Mouse (Mus musculus): Measurements from ENCODE around the gene Slc15a5. TPM values are rescaled to one million over a fixed set of nuclear protein-coding genes. Genes with fewer than 3 reads are reported as not detected.

The Slc15a5 gene
- polyA plus RNA-seq, 1 experiment, result not detected

DNA sequence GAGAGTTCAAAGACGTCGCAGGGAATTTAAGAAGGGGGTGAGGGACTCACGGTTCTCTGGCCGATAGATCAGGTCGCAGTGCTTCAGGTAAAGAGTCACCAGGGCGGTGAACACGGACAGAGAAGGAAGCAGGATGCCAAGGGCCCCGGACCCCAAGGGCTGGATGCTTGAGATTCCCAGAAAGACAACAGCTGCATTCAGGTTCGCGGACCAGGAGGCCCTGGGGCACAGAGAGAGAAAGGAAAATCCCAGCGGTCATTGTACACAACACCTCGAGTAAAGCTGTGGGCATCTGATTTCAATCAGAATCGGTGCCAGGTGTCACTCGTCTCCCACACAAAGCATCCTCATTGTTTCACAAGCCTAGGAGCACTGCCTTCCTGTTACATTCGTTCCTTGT lies 24.1 kb downstream of the Slc15a5 start:
- WGBS, result 59% methylated on average over 15 of the region's 15 CpGs
- Histone ChIP-seq H3K4me3 (ENCODE audit: extremely low read depth, insufficient read depth, insufficient read length) (no peak overlapping the region), H3K4me1 (ENCODE audit: control insufficient read depth, insufficient read depth, insufficient read length) (no peaks in the 10 kb centered on the region), H3K27me3 (ENCODE audit: control insufficient read depth, insufficient read depth, low read length) (no peaks in the 10 kb centered on the region), H3K36me3 (ENCODE audit: control insufficient read depth, insufficient read depth, low read length) (no peaks in the 10 kb centered on the region), H3K27ac (ENCODE audit: insufficient read depth, low read length) (no peak overlapping the region)
- no peak for DNase-seq (ENCODE audit: low read depth in 1 of 2, low spot score in 2 of 2)
- no peak for TF ChIP-seq CTCF (IDR thresholded peaks at IDR 0.05; ENCODE audit: extremely low read depth, insufficient read depth, insufficient read length, insufficient replicate concordance)
- TF ChIP-seq POLR2A (IDR thresholded peaks at IDR 0.05; ENCODE audit: low read depth, low read length), result no peak

DNA sequence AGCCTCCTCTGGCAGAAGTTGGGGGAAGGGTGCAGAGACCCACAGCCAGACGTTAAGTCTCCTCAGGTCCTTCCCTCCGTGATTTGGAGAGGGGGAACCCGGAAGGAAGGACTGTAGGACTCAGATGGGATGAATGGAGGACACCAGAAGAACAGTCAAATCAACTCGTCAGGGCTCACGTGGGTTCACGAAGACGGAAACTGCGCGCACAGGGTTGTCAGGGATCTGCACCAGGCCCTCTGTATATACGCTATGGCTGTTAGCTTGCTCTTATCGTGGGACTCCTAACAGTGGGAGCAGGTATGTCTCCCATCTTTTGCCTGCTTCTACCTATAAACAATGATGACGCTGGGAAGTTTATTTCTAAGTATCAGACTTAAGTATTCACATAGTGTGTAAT lies 24.8 kb downstream of the Slc15a5 start:
- Histone ChIP-seq H3K4me3 (ENCODE audit: extremely low read depth, insufficient read depth, insufficient read length) (no peak overlapping the region), H3K27ac (ENCODE audit: insufficient read depth, low read length) (no peak overlapping the region), H3K27me3 (ENCODE audit: control insufficient read depth, insufficient read depth, low read length) (no peaks in the 10 kb centered on the region), H3K4me1 (ENCODE audit: control insufficient read depth, insufficient read depth, insufficient read length) (no peaks in the 10 kb centered on the region), H3K36me3 (ENCODE audit: control insufficient read depth, insufficient read depth, low read length) (no peaks in the 10 kb centered on the region)
- no peak for DNase-seq (ENCODE audit: low read depth in 1 of 2, low spot score in 2 of 2)
- 87% methylated on average over 12 of the region's 12 CpGs for WGBS
- no peak for TF ChIP-seq POLR2A (IDR thresholded peaks at IDR 0.05; ENCODE audit: low read depth, low read length)
- no peak for TF ChIP-seq CTCF (IDR thresholded peaks at IDR 0.05; ENCODE audit: extremely low read depth, insufficient read depth, insufficient read length, insufficient replicate concordance)

DNA sequence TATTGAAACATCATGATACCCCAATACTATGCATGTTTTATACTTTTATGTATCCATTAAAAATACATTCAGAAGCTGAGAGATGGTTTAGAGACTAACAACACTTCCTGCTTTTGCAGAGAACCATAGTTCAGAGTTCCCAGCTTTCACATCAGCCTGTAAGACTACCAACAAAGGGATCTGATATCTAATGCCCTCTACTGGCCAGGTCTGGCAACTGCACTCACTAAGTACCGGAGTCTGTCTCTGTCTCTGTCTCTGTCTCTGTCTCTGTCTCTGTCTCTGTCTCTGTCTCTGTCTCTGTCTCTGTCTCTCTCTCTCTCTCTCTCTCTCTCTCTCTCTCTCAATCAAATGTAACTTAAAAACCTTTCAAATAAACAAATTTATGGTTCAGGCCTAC lies 25.6 kb downstream of the Slc15a5 start:
- Histone ChIP-seq H3K27ac (ENCODE audit: insufficient read depth, low read length) (no peak overlapping the region), H3K4me1 (ENCODE audit: control insufficient read depth, insufficient read depth, insufficient read length) (no peaks in the 10 kb centered on the region), H3K4me3 (ENCODE audit: extremely low read depth, insufficient read depth, insufficient read length) (no peak overlapping the region), H3K27me3 (ENCODE audit: control insufficient read depth, insufficient read depth, low read length) (no peaks in the 10 kb centered on the region), H3K36me3 (ENCODE audit: control insufficient read depth, insufficient read depth, low read length) (no peaks in the 10 kb centered on the region)
- DNase-seq (ENCODE audit: low read depth in 1 of 2, low spot score in 2 of 2), result no peak
- 80% methylated on average over 1 of the region's 1 CpGs for WGBS
- no peak for TF ChIP-seq POLR2A (IDR thresholded peaks at IDR 0.05; ENCODE audit: low read depth, low read length)
- TF ChIP-seq CTCF (IDR thresholded peaks at IDR 0.05; ENCODE audit: extremely low read depth, insufficient read depth, insufficient read length, insufficient replicate concordance), result no peak

DNA sequence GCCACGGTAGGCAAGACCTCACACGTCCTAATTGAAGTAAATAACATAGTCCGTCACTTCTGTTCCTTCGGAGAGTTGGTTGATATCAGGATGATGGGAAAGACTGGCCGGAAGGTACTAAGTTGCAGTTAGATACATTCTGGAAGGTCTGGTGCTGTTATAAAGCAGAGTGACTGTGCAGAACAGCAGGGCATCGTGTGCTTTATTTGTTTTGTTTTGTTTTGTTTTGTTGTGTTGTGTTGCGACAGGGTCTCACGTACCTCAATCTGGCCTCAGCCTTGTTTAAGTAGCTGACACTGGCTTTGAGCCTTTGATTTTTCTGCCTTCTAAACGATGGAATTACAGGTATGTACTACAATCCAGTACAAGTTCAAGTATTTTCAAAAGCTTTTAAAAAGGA lies 26.0 kb downstream of the Slc15a5 start:
- H3K4me3 ChIP-seq (ENCODE audit: extremely low read depth, insufficient read depth, insufficient read length), result no peak overlapping the region
- H3K27me3 ChIP-seq (ENCODE audit: control insufficient read depth, insufficient read depth, low read length), result no peaks in the 10 kb centered on the region
- DNase-seq (ENCODE audit: low read depth in 1 of 2, low spot score in 2 of 2), result no peak
- TF ChIP-seq POLR2A (IDR thresholded peaks at IDR 0.05; ENCODE audit: low read depth, low read length) (no peak), CTCF (IDR thresholded peaks at IDR 0.05; ENCODE audit: extremely low read depth, insufficient read depth, insufficient read length, insufficient replicate concordance) (no peak)
- H3K36me3 ChIP-seq (ENCODE audit: control insufficient read depth, insufficient read depth, low read length), result no peaks in the 10 kb centered on the region
- no peak overlapping the region for H3K27ac ChIP-seq (ENCODE audit: insufficient read depth, low read length)
- 86% methylated on average over 9 of the region's 9 CpGs for WGBS
- no peaks in the 10 kb centered on the region for H3K4me1 ChIP-seq (ENCODE audit: control insufficient read depth, insufficient read depth, insufficient read length)

DNA sequence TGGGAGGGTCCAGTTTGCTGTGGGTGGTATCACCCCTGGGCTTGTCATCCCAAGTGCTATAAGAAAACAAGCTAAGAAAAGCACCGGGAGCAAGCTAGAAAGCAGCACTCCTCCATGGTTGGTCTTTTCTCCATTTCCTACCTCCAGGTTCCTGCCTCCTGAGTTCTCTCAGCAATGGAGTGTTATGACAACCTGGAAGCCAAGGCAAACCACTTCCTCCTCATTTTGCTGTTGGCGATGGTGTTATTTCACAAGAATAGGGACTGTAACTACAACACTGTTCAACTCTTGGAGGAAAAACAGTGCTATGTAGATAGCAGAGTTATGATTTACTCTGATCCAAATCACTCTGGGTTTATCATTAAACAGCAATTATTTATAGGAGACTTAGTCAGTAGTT lies 34.4 kb downstream of the Slc15a5 start:
- Histone ChIP-seq H3K27ac (ENCODE audit: insufficient read depth, low read length) (no peak overlapping the region), H3K27me3 (ENCODE audit: control insufficient read depth, insufficient read depth, low read length) (no peaks in the 10 kb centered on the region), H3K36me3 (ENCODE audit: control insufficient read depth, insufficient read depth, low read length) (no peaks in the 10 kb centered on the region), H3K4me3 (ENCODE audit: extremely low read depth, insufficient read depth, insufficient read length) (no peak overlapping the region), H3K4me1 (ENCODE audit: control insufficient read depth, insufficient read depth, insufficient read length) (no peaks in the 10 kb centered on the region)
- WGBS, result 79% methylated on average over 2 of the region's 2 CpGs
- TF ChIP-seq CTCF (IDR thresholded peaks at IDR 0.05; ENCODE audit: extremely low read depth, insufficient read depth, insufficient read length, insufficient replicate concordance) (no peak), POLR2A (IDR thresholded peaks at IDR 0.05; ENCODE audit: low read depth, low read length) (no peak)
- DNase-seq (ENCODE audit: low read depth in 1 of 2, low spot score in 2 of 2), result no peak

DNA sequence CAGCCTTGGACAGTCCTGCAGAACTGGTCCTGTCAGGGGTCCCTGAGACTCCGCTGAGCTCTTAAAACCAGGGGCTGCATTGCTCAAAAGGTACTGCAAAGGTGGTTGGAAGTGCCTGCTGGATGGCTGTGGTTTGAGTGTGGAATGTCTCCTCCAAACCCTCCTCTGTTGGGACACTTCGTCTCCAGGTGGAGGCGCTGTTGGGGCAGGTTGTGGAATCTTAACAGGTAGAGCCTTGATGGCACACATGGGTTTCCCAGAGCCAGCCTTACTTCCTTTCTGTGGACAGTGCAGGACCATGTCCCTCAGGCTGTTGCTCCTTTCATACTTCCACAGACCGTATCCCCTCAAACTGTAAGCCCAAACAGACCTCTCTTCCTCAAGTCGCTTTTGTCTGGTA lies 36.8 kb downstream of the Slc15a5 start:
- Histone ChIP-seq H3K36me3 (ENCODE audit: control insufficient read depth, insufficient read depth, low read length) (no peaks in the 10 kb centered on the region), H3K4me1 (ENCODE audit: control insufficient read depth, insufficient read depth, insufficient read length) (no peaks in the 10 kb centered on the region), H3K27me3 (ENCODE audit: control insufficient read depth, insufficient read depth, low read length) (no peaks in the 10 kb centered on the region), H3K27ac (ENCODE audit: insufficient read depth, low read length) (no peak overlapping the region), H3K4me3 (ENCODE audit: extremely low read depth, insufficient read depth, insufficient read length) (no peak overlapping the region)
- TF ChIP-seq POLR2A (IDR thresholded peaks at IDR 0.05; ENCODE audit: low read depth, low read length) (no peak), CTCF (IDR thresholded peaks at IDR 0.05; ENCODE audit: extremely low read depth, insufficient read depth, insufficient read length, insufficient replicate concordance) (no peak)
- DNase-seq (ENCODE audit: low read depth in 1 of 2, low spot score in 2 of 2), result no peak
- 92% methylated on average over 5 of the region's 5 CpGs for WGBS

DNA sequence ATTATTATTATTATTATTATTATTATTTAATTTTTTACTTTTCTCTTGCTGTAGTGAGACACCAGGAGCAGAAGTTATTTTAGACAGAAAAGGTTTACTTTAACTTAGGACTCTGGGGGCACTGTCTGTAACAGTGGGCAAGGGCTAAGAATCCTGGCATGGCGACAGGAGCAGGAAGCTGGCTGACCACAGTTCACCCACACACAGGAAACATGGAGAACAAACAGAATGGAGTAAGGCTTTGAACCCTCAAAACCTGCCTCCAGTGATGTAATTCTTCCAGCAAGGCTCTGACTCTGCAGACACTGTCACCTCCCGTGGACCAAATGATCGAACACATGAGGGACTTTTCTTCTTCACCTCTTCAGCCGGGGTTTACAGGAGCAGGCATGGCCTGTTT lies 37.9 kb downstream of the Slc15a5 start:
- Histone ChIP-seq H3K4me1 (ENCODE audit: control insufficient read depth, insufficient read depth, insufficient read length) (no peaks in the 10 kb centered on the region), H3K36me3 (ENCODE audit: control insufficient read depth, insufficient read depth, low read length) (no peaks in the 10 kb centered on the region), H3K27ac (ENCODE audit: insufficient read depth, low read length) (no peak overlapping the region), H3K27me3 (ENCODE audit: control insufficient read depth, insufficient read depth, low read length) (no peaks in the 10 kb centered on the region), H3K4me3 (ENCODE audit: extremely low read depth, insufficient read depth, insufficient read length) (no peak overlapping the region)
- TF ChIP-seq POLR2A (IDR thresholded peaks at IDR 0.05; ENCODE audit: low read depth, low read length) (no peak), CTCF (IDR thresholded peaks at IDR 0.05; ENCODE audit: extremely low read depth, insufficient read depth, insufficient read length, insufficient replicate concordance) (no peak)
- DNase-seq (ENCODE audit: low read depth in 1 of 2, low spot score in 2 of 2), result no peak
- WGBS, result 32% methylated on average over 4 of the region's 4 CpGs
